Comparison of ENCODE assay signal across 13 mouse cellular contexts in genomic region chr9:104853701-104854100, GRCm38 (mm10).
"Had no signal": no experiment of that assay in that cellular context is flagged by ENCODE, and none has a peak within 500 bp of the region (broad histone marks: within the 10 kb centered on the region; RNA-seq: fewer than 3 reads in every experiment).

No protein-coding gene starts in this region.

- H3K36me3 ChIP-seq: liver, embryonic 15.5 days; midbrain, embryonic 12.5 days; neural tube, embryonic 15.5 days had no signal

- H3K27ac ChIP-seq: layer of hippocampus, adult 2 months; liver, embryonic 15.5 days; midbrain, embryonic 12.5 days; neural tube, embryonic 15.5 days; stomach, postnatal 0 days had no signal

- H3K4me1 ChIP-seq: liver, embryonic 15.5 days; midbrain, embryonic 12.5 days; neural tube, embryonic 15.5 days had no signal

- H3K9me3 ChIP-seq: liver, embryonic 15.5 days; midbrain, embryonic 12.5 days; neural tube, embryonic 15.5 days had no signal

- H3K4me2 ChIP-seq: liver, embryonic 11.5 days; liver, embryonic 15.5 days; midbrain, embryonic 12.5 days; neural tube, embryonic 15.5 days had no signal

- H3K4me3 ChIP-seq: layer of hippocampus, adult 2 months; liver, embryonic 15.5 days; midbrain, embryonic 12.5 days; myocyte; neural tube, embryonic 15.5 days had no signal

- DNase-seq: kidney, adult 18-20 months; kidney, postnatal 10 days; kidney, postnatal 4 days; right cerebral cortex, adult 18-20 months; right cerebral cortex, postnatal 25 days; thymus, postnatal 4 days had no signal

- H3K27me3 ChIP-seq: liver, embryonic 15.5 days; midbrain, embryonic 12.5 days; neural tube, embryonic 15.5 days had no signal

- H3K9ac ChIP-seq: liver, embryonic 15.5 days; midbrain, embryonic 12.5 days; neural tube, embryonic 15.5 days had no signal
